Mouse (Mus musculus): ENCODE results near the gene Gm10840. TPM values are rescaled to one million over a fixed set of nuclear protein-coding genes. Genes with fewer than 3 reads are reported as not detected.

Gm10840 gene
- polyA plus RNA-seq, 1 experiment from 2014 or later, result not detected

Other genes with a start within 250 kb of the Gm10840 start
- gene Cyb561, start 207.5 kb upstream of the Gm10840 start, polyA plus RNA-seq (2015; fragmentation: Nextera tagmentation; extraction: Ambion mirVana), result 44.0 and 45.5 TPM in 2 replicates
- gene Ace, start 192.9 kb upstream of the Gm10840 start, polyA plus RNA-seq (2015; fragmentation: Nextera tagmentation; extraction: Ambion mirVana), result 6.9 and 11.1 TPM in 2 replicates
- not detected in 2 replicates for gene Ace3, start 166.2 kb upstream of the Gm10840 start, polyA plus RNA-seq (2015; fragmentation: Nextera tagmentation; extraction: Ambion mirVana)
- gene Kcnh6, start 152.7 kb upstream of the Gm10840 start, polyA plus RNA-seq (2015; fragmentation: Nextera tagmentation; extraction: Ambion mirVana), result 2.2 and 2.5 TPM in 2 replicates
- 51.6 and 52.3 TPM in 2 replicates for gene Dcaf7, start 124.0 kb upstream of the Gm10840 start, polyA plus RNA-seq (2015; fragmentation: Nextera tagmentation; extraction: Ambion mirVana)
- gene Taco1, start 94.8 kb upstream of the Gm10840 start, polyA plus RNA-seq (2015; fragmentation: Nextera tagmentation; extraction: Ambion mirVana), result 12.0 and 14.0 TPM in 2 replicates
- 14.2 and 18.0 TPM in 2 replicates for gene Map3k3, start 76.2 kb upstream of the Gm10840 start, polyA plus RNA-seq (2015; fragmentation: Nextera tagmentation; extraction: Ambion mirVana)
- gene Limd2, start within 50 bp of the Gm10840 start, polyA plus RNA-seq (2015; fragmentation: Nextera tagmentation; extraction: Ambion mirVana), result 94.0 and 108 TPM in 2 replicates
- 14.0 and 14.9 TPM in 2 replicates for gene Strada, start 41.3 kb downstream of the Gm10840 start, polyA plus RNA-seq (2015; fragmentation: Nextera tagmentation; extraction: Ambion mirVana)
- gene Ccdc47, start 55.5 kb downstream of the Gm10840 start, polyA plus RNA-seq (2015; fragmentation: Nextera tagmentation; extraction: Ambion mirVana), result 88.6 and 91.5 TPM in 2 replicates
- 58.1 and 62.9 TPM in 2 replicates for gene Ddx42, start 56.1 kb downstream of the Gm10840 start, polyA plus RNA-seq (2015; fragmentation: Nextera tagmentation; extraction: Ambion mirVana)
- 52.5 and 56.3 TPM in 2 replicates for gene Ftsj3, start 95.2 kb downstream of the Gm10840 start, polyA plus RNA-seq (2015; fragmentation: Nextera tagmentation; extraction: Ambion mirVana)
- gene Psmc5, start 95.3 kb downstream of the Gm10840 start, polyA plus RNA-seq (2015; fragmentation: Nextera tagmentation; extraction: Ambion mirVana), result 247 and 259 TPM in 2 replicates
- gene Smarcd2, start 112.1 kb downstream of the Gm10840 start, polyA plus RNA-seq (2015; fragmentation: Nextera tagmentation; extraction: Ambion mirVana), result 60.6 and 61.5 TPM in 2 replicates
- gene Tcam1, start 115.8 kb downstream of the Gm10840 start, polyA plus RNA-seq (2015; fragmentation: Nextera tagmentation; extraction: Ambion mirVana), result 0.31 and 0.33 TPM in 2 replicates
- gene Gh, start 141.0 kb downstream of the Gm10840 start, polyA plus RNA-seq (2015; fragmentation: Nextera tagmentation; extraction: Ambion mirVana), result not detected in 2 replicates
- gene Cd79b, start 153.9 kb downstream of the Gm10840 start, polyA plus RNA-seq (2015; fragmentation: Nextera tagmentation; extraction: Ambion mirVana), result 2.9 and 3.0 TPM in 2 replicates
- gene Scn4a, start 192.4 kb downstream of the Gm10840 start, polyA plus RNA-seq (2015; fragmentation: Nextera tagmentation; extraction: Ambion mirVana), result 0.03 and 0.05 TPM in 2 replicates
- gene Prr29, start 204.6 kb downstream of the Gm10840 start, polyA plus RNA-seq (2015; fragmentation: Nextera tagmentation; extraction: Ambion mirVana), result 0.34 and 0.69 TPM in 2 replicates
- 38.1 and 39.3 TPM in 2 replicates for gene Icam2, start 227.2 kb downstream of the Gm10840 start, polyA plus RNA-seq (2015; fragmentation: Nextera tagmentation; extraction: Ambion mirVana)